Mouse (Mus musculus) kidney, adult 2 months (tissue): ENCODE data around the gene Fmnl1.

Experiments used
- CTCF ChIP-seq: fragments of 200-500 bp; conservative IDR thresholded peaks from 2 replicates; pipeline ENCODE4 v1.5.1; 2011; ENCODE audit warnings: low read depth, mild to moderate bottlenecking, control low read depth, low read length, moderate library complexity, mixed read lengths; ENCODE audit not compliant: insufficient read depth, insufficient read length
- POLR2A ChIP-seq: fragments of 200-500 bp; IDR thresholded peaks from one replicate; pipeline ENCODE4 v1.6.1; 2011; ENCODE audit warnings: low read depth, low read length, control low read depth

- TF ChIP-seq CTCF, result no peak
- no peak for TF ChIP-seq POLR2A
These were observed 9.5 kb downstream of the Fmnl1 start for GRCm38 (mm10) chr11:103180426-103180825.
